Comparison of ENCODE assay signal across 8 mouse cellular contexts in the genomic region with DNA sequence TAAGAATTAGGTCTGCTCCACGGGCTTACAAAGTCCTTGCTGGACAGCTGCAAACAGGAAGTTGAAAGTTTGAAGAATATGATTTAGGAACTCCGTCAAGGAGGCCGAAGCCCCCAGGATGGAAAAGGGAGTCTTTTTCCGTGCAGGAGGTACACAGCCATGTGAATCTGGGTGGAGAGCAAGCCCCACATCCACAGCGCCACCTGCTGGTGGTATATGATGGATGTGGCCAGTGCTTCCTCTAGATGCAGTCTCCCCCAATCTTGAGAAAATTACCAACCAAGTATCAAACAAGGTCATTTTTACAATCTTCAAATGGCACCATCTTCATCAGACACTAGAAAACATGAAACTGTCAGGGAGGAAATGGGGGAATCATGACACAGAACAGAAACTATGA. TPM values are rescaled to one million over a fixed set of nuclear protein-coding genes. Genes with fewer than 3 reads are reported as not detected.
A peak's percentile ranks its signal among the peaks of the same experiment; 100 is the strongest.
DNase-seq lines count a peak whose midpoint lies in the region; ATAC-seq and TF ChIP-seq lines count a peak whose summit lies in the region.

No protein-coding gene starts in this region.

- H3K36me3 ChIP-seq in heart, adult 2 months (ENCODE audit: control insufficient read depth, insufficient read depth, low read length): no peaks in the 10 kb centered on the region
- H3K36me3 ChIP-seq in hindbrain, postnatal 0 days (ENCODE audit: insufficient read depth, low read length): peaks cover 21% of the 10 kb centered on the region; the same call in 1 of the 2 replicates

- intact Hi-C loops in heart, adult 2 months (cut with DNase I): no loop called here
- intact Hi-C loops in heart, postnatal 25 days (cut with DNase I): loop anchor here (2.0 kb wide), 1 partner anchor 35 kb away; no protein-coding TSS in a partner anchor

- no peak overlapping the region for H3K9ac ChIP-seq in heart, adult 2 months (ENCODE audit: low read depth, low read length)
- no peak overlapping the region for H3K9ac ChIP-seq in hindbrain, postnatal 0 days (replicated peaks; ENCODE audit: low read length)

- TF ChIP-seq POLR2A in heart, adult 2 months (IDR thresholded peaks at IDR 0.05; ENCODE audit: insufficient read depth, low read depth, low read length): no peak

- WGBS in heart, adult 2 months: 56% methylated on average over 5 of the region's 5 CpGs
- 55% methylated on average over 5 of the region's 5 CpGs for WGBS in hindbrain, postnatal 0 days

- ATAC-seq in hindbrain, postnatal 0 days: no peak
- no peak for ATAC-seq in activated CD4-positive, CD25-positive, alpha-beta regulatory T cell, adult 4 months

- no peak overlapping the region for H3K4me3 ChIP-seq in heart, adult 2 months
- no peak overlapping the region for H3K4me3 ChIP-seq in hindbrain, postnatal 0 days (ENCODE audit: low read length)

- H3K79me2 ChIP-seq in heart, adult 2 months (replicated peaks; ENCODE audit: control insufficient read depth, insufficient read depth, low read length): no peaks in the 10 kb centered on the region

- no peaks in the 10 kb centered on the region for H3K9me3 ChIP-seq in hindbrain, postnatal 0 days (ENCODE audit: low read length)

- no peak overlapping the region for H3K4me2 ChIP-seq in hindbrain, postnatal 0 days (ENCODE audit: low read depth, low read length)

- H3K27ac ChIP-seq in heart, adult 2 months: no peak overlapping the region
- H3K27ac ChIP-seq in hindbrain, postnatal 0 days: no peak overlapping the region

- TF ChIP-seq CTCF in heart, adult 2 months (IDR thresholded peaks at IDR 0.05): peak; percentile 92
- TF ChIP-seq CTCF in hindbrain, postnatal 0 days (IDR thresholded peaks at IDR 0.05; ENCODE audit: low read depth): peak; percentile 94

- 0 out of 2 replicates have a peak, but pooled peaks have one; percentile 11 for TF ChIP-seq EP300 in heart, adult 2 months (IDR thresholded peaks at IDR 0.05; ENCODE audit: insufficient read depth, low read depth, low read length)

- no peaks in the 10 kb centered on the region for H3K4me1 ChIP-seq in heart, adult 2 months (ENCODE audit: control insufficient read depth, insufficient read depth, low read length)
- H3K4me1 ChIP-seq in hindbrain, postnatal 0 days (ENCODE audit: insufficient read depth, low read length): no peaks in the 10 kb centered on the region

- no peaks in the 10 kb centered on the region for H3K27me3 ChIP-seq in heart, adult 2 months (ENCODE audit: control insufficient read depth, insufficient read depth, low read length)
- H3K27me3 ChIP-seq in hindbrain, postnatal 0 days (ENCODE audit: insufficient read depth, low read length): no peaks in the 10 kb centered on the region

- DNase-seq in heart, adult 2 months: peak in 1 of 2 experiments; percentile 70
- no peak for DNase-seq in heart, postnatal 25 days (ENCODE audit: low spot score)
- DNase-seq in right cerebral cortex, adult 18-20 months: peak; percentile 55
- no peak for DNase-seq in right cerebral cortex, postnatal 36 days (ENCODE audit: low spot score in 2 of 2)
- peak; percentile 58 for DNase-seq in c-Kit-positive CD71-positive TER-119-positive erythroid progenitor cells, embryonic 14.5 days (ENCODE audit: low spot score)
- DNase-seq in hindbrain, postnatal 0 days (ENCODE audit: low spot score): peak; percentile 76
- DNase-seq in mesoderm, embryonic 11.5 days (ENCODE audit: low read depth, low spot score): peak; percentile 75

RNA-seq across cellular contexts. Expression of gene Mcm2, which starts 5.0 kb away (rescaled TPM):
- total RNA-seq in heart, adult 2 months (2021): 1 to 10 TPM; 5.3 to 6.1 TPM
- polyA plus RNA-seq in heart, adult 2 months (2012; rRNA removed): 4.8 and 5.4 TPM in 2 replicates
- total RNA-seq in heart, postnatal 25 days (2021): 1 to 10 TPM; 6.1 to 7.4 TPM
- 35.3 and 37.0 TPM in 2 replicates for total RNA-seq in hindbrain, postnatal 0 days (2014; rRNA removed)
- polyA plus RNA-seq in hindbrain, postnatal 0 days (2015; fragmentation: Nextera tagmentation; extraction: Ambion mirVana): 21.7 and 23.3 TPM in 2 replicates
- polyA plus RNA-seq in activated CD4-positive, CD25-positive, alpha-beta regulatory T cell, adult 4 months (2017; shearing (Covaris generic)): 10 to 100 TPM; 27.0 to 41.8 TPM

RNA-seq across cellular contexts. Expression of gene Tpra1, which starts 8.5 kb away (rescaled TPM):
- total RNA-seq in heart, adult 2 months (2021): 10 to 100 TPM; 34.4 to 34.8 TPM
- 88.0 and 118 TPM in 2 replicates for polyA plus RNA-seq in heart, adult 2 months (2012; rRNA removed)
- total RNA-seq in heart, postnatal 25 days (2021): 10 to 100 TPM; 36.4 to 37.2 TPM
- 55.2 and 88.4 TPM in 2 replicates for total RNA-seq in hindbrain, postnatal 0 days (2014; rRNA removed)
- 49.4 and 56.0 TPM in 2 replicates for polyA plus RNA-seq in hindbrain, postnatal 0 days (2015; fragmentation: Nextera tagmentation; extraction: Ambion mirVana)
- polyA plus RNA-seq in activated CD4-positive, CD25-positive, alpha-beta regulatory T cell, adult 4 months (2017; shearing (Covaris generic)): 10 to 100 TPM; 43.6 to 57.7 TPM

RNA-seq across cellular contexts. Expression of gene Podxl2, which starts 18.7 kb away (rescaled TPM):
- total RNA-seq in heart, adult 2 months (2021): 10 to 100 TPM; 13.1 to 15.9 TPM
- polyA plus RNA-seq in heart, adult 2 months (2012; rRNA removed): 20.7 and 26.2 TPM in 2 replicates
- total RNA-seq in heart, postnatal 25 days (2021): 10 to 100 TPM; 16.5 to 16.8 TPM
- 1,247 and 1,290 TPM in 2 replicates for total RNA-seq in hindbrain, postnatal 0 days (2014; rRNA removed)
- polyA plus RNA-seq in hindbrain, postnatal 0 days (2015; fragmentation: Nextera tagmentation; extraction: Ambion mirVana): 675 and 695 TPM in 2 replicates
- polyA plus RNA-seq in activated CD4-positive, CD25-positive, alpha-beta regulatory T cell, adult 4 months (2017; shearing (Covaris generic)): not detected

RNA-seq across cellular contexts. Expression of gene Abtb1, which starts 51.8 kb away (rescaled TPM):
- 10 to 100 TPM; 19.7 to 22.7 TPM for total RNA-seq in heart, adult 2 months (2021)
- 46.2 and 46.7 TPM in 2 replicates for polyA plus RNA-seq in heart, adult 2 months (2012; rRNA removed)
- total RNA-seq in heart, postnatal 25 days (2021): 10 to 100 TPM; 21.9 to 23.3 TPM
- total RNA-seq in hindbrain, postnatal 0 days (2014; rRNA removed): 62.6 and 78.9 TPM in 2 replicates
- polyA plus RNA-seq in hindbrain, postnatal 0 days (2015; fragmentation: Nextera tagmentation; extraction: Ambion mirVana): 31.5 and 34.8 TPM in 2 replicates
- polyA plus RNA-seq in activated CD4-positive, CD25-positive, alpha-beta regulatory T cell, adult 4 months (2017; shearing (Covaris generic)): 10 to 100 TPM; 42.8 to 57.5 TPM

Comparison
In these comparisons a context has a peak if more than half of its experiments do, and no peak if none do; other contexts are left out.
1. DNase-seq: peak in right cerebral cortex, adult 18-20 months (single experiment), c-Kit-positive CD71-positive TER-119-positive erythroid progenitor cells, embryonic 14.5 days (single experiment), hindbrain, postnatal 0 days (single experiment) and mesoderm, embryonic 11.5 days (single experiment); none in heart, postnatal 25 days (single experiment) and right cerebral cortex, postnatal 36 days (0 of 2).
2. RNA of gene Podxl2, which starts 18.7 kb away (total RNA-seq): 1,247 to 1,290 TPM in hindbrain, postnatal 0 days; 16.5 to 16.8 TPM in heart, postnatal 25 days and 13.1 to 15.9 TPM in heart, adult 2 months; every median in the first group is over 10 times any median in the second.